Mouse (Mus musculus): ENCODE data around the gene Hypm.

Hypm gene

DNA sequence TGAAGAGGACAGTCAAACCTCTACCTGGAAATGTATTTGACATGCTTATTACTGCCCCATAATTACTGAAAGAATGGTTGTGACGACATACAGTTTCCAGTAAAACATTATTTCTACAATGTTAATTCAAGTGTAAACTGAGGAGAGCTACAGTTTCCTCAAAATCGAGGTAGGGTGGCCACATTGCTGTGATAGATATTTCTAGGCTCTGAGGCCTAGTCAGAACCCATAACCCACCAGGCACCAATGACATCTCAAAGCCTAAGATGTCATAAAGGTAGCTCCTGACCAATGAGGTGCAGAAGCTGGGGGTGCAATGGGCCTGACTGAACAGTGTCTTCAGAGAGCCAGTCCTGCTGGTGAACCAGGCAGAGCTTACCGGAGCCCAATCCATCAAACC lies at the start of gene Hypm:
Gene Hypm (plus strand): TSS at position 301 of the 400 bp plus-strand sequence.
- DNase-seq (ENCODE audit: low spot score in 2 of 2) = no peak

DNA sequence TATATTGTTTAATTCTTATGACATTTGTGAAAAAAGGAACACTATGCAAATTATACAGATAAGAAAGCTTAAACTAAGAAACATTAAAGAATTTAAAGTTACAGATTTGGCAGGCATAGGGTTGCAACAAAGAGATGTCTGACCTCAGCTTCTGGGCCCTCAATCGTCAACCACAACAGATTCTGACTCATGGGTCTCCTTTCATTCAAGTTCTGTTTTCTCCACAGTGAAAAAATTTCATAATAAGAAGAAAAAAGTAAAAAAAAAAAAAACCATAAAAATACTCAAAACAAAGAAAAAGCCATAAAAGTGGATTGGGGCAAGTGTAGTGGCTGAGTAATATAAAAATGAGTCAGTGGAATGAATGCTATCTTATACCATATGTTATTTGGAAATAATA lies 36.6 kb upstream of the Hypm start:
- no peak for DNase-seq (ENCODE audit: low spot score in 2 of 2)

DNA sequence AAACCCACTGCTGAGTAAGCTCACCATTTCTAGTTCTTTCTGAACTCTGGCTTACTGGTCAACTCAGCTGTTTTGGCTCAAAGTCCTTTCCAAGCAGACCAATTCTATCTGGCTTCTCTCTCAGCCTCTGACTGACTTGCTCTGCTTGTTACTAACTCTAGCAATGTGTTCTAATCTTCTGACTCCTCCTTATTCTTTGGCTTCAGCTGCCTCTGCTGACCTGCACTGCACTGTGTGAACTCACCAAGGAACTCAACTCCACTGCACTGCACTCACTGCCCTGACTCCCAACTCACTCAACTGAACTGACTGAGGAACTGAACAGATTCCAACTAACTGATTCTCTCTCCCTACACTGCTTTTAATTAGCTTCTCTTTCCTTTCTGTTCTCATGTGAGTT lies 34.3 kb upstream of the Hypm start:
- no peak for DNase-seq (ENCODE audit: low spot score in 2 of 2)

DNA sequence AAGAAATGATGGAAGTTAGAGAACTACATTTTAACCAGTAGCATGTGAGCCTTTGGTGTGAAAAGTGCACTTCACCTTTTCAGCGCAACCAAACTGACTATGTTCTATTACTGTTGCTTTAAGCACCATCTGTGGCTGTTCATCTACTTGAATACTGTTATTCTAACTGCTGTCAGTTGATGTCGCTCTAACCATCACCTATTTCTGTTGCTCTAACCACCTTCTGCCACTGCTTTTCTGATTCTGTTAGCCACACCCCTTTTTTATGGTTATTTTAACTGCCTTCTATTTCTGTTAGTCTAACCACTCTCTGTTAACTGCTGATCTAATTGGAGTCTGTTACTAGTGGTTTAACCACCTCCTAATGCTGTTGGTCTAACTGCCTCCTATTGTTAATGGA lies 11.9 kb upstream of the Hypm start:
- no peak for DNase-seq (ENCODE audit: low spot score in 2 of 2)

DNA sequence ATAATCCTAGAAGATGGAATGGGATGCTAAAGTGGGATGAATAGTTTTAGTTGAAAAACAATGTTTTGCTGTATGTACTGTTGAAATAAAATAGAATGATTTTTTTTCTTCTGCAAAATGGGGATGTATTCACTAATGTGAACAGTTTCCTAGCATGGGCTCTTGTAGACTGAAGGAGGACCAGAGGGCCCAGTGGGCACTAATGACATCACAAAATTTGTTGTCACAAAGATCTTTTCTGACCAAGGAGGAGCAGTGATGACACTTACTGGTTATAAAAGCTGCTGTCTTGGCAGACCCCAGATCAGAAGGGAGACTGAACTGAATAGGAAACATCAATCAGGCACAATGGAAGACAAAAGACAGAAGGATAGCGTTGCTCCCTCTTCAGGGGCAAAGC lies 2.7 kb downstream of the Hypm start, which contains the start of gene H2al3:
Gene H2al3 (plus strand): TSS at position 301 of the 400 bp plus-strand sequence.
- DNase-seq (ENCODE audit: low spot score in 2 of 2) = no peak

DNA sequence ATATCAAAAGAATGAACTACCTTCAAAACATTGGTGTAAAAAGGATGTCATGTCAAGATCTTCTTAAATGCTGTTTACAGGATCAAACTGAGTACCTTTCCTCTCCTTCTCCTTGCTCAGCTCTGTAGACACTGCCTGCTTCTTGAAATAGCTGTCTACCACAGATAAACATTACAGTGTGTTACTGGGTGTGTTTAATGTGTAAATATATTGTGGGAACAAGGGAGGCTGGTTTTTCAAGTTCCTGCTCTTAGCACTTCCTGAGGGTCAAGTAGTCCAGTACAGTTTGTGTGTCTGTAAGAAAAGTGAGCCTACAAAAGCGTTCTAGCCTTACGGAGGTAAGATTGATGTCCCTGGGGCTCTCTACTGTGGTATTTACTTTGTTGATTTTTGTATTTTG lies 15.1 kb downstream of the Hypm start:
- no peak for DNase-seq (ENCODE audit: low spot score in 2 of 2)

DNA sequence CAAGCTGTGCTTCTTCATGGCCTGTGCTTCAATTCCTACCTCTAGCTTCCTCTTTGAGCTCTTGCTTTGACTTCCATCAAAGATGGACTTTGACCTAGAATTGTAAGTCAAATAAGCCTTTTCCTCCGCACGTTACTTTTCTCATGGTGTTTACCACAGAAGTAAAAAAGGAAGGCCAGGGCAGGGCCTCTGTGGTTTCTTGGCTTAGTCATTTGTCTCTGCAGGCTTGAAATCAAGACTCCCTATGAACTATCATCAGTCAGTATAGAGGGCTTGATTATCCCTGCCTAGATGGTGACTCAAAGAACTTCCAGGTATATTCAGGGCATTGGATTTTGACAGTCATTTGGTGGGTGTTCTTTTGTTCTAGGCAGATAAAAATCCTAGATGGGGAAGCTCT lies 28.8 kb downstream of the Hypm start:
- no peak for DNase-seq (ENCODE audit: low spot score in 2 of 2)

DNA sequence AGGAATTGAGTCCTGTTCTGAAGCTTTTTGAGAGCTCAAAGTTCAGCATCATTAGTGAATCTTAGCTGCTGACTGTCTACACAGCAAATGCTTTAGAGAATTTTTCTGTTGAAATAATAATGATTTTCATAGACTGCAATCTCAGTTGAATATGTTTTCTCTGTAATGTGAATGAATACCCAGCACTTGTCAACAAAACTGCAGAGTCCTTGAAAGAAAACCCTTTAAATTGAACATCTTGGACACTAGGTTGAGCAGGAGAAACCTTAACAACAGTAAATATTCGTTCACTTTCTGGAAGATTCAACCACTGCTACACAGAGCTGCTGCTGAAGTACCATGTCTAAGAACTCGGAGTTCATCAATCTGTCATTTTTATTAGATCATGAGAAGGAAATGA lies 38.6 kb downstream of the Hypm start, which contains the start of gene Sytl5:
Gene Sytl5 (plus strand): TSS at position 301 of the 400 bp plus-strand sequence.
- no peak for DNase-seq (ENCODE audit: low spot score in 2 of 2)

Measured in spleen, postnatal 14 days (tissue).